Mouse (Mus musculus): ENCODE measurements at regions not wholly inside any gene's neighbourhood (a gene's known extent, or its start where the extent isn't known, plus 50 kb on each side); places are given as distances from the start of the nearest gene placed in this dataset.

DNA sequence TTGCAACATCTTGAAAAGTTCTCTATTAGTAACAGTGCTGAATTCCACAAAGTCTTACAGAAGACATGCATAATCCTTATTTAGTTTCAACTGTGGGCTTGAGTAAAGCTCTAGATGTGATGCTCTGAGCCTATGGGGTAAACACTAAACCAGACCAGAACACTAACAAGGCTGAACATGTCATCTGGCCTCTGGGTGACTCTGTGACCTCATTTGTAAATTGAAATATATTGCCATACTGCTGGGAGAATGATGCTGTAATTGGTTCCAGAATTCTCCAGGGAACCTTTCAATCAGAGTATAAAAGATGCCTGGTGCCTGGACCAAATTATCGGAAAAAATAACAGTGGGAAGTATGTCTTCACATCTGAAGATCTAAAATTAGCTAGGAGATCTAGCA lies 309.9 kb upstream of the Megf9 start:
- no peaks in the 10 kb centered on the region for H3K36me3 ChIP-seq (ENCODE audit: control insufficient read depth, insufficient read depth)
- no peaks in the 10 kb centered on the region for H3K79me2 ChIP-seq (ENCODE audit: control insufficient read depth, insufficient read depth)
- TF ChIP-seq FOSL1 (IDR thresholded peaks at IDR 0.05; ENCODE audit: insufficient read depth, low read length, poor library complexity, severe bottlenecking) (no peak), MAX (IDR thresholded peaks at IDR 0.05) (no peak)
- no peaks in the 10 kb centered on the region for H3K79me3 ChIP-seq (ENCODE audit: low read depth)
- no peak overlapping the region for H3K4me3 ChIP-seq (ENCODE audit: insufficient read depth, poor library complexity, severe bottlenecking)
- no peak overlapping the region for H3ac ChIP-seq (ENCODE audit: control insufficient read depth, insufficient read length, low read depth)
- H3K27me3 ChIP-seq (ENCODE audit: control insufficient read depth, insufficient read depth, insufficient read length) = no peaks in the 10 kb centered on the region

DNA sequence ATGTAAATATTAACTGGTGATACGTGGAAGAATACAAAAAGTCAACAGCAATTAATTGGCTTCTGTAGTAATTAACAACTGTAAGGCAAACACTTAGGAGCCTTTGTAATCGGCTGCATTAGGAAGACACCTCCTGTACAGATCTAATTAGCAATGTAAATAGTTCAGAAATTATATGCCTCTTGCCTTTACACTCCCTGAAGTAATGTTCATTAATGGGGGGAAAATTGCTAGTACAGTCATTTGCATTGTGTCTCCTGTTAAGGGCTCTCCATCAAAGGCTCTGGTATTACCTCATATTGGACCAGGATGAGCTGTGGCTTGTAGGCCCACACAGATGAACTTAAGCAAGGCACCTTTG lies 276.1 kb upstream of the Megf9 start:
- Histone ChIP-seq H3K36me3 (ENCODE audit: control insufficient read depth, insufficient read depth) (no peaks in the 10 kb centered on the region), H3K4me3 (ENCODE audit: insufficient read depth, poor library complexity, severe bottlenecking) (no peak overlapping the region), H3K27me3 (ENCODE audit: control insufficient read depth, insufficient read depth, insufficient read length) (no peaks in the 10 kb centered on the region), H3ac (ENCODE audit: control insufficient read depth, insufficient read length, low read depth) (no peak overlapping the region), H3K79me3 (ENCODE audit: low read depth) (no peaks in the 10 kb centered on the region), H3K79me2 (ENCODE audit: control insufficient read depth, insufficient read depth) (no peaks in the 10 kb centered on the region)
- TF ChIP-seq USF1 (IDR thresholded peaks at IDR 0.05; ENCODE audit: low read depth) = no peak
- TF ChIP-seq CEBPB (IDR thresholded peaks at IDR 0.05; ENCODE audit: low read depth) = no peak
- TF ChIP-seq MYOD1 (IDR thresholded peaks at IDR 0.05; ENCODE audit: control insufficient read depth, insufficient read length, low read depth) = no peak
- TF ChIP-seq FOSL1 (IDR thresholded peaks at IDR 0.05; ENCODE audit: insufficient read depth, low read length, poor library complexity, severe bottlenecking) = no peak
- TF ChIP-seq MAX (IDR thresholded peaks at IDR 0.05) = no peak
- TF ChIP-seq CTCF (IDR thresholded peaks at IDR 0.05; ENCODE audit: control insufficient read depth, insufficient read depth, insufficient read length) = no peak
- no peak for TF ChIP-seq MYOG (IDR thresholded peaks at IDR 0.05; ENCODE audit: control insufficient read depth, extremely low read depth, insufficient read length)

DNA sequence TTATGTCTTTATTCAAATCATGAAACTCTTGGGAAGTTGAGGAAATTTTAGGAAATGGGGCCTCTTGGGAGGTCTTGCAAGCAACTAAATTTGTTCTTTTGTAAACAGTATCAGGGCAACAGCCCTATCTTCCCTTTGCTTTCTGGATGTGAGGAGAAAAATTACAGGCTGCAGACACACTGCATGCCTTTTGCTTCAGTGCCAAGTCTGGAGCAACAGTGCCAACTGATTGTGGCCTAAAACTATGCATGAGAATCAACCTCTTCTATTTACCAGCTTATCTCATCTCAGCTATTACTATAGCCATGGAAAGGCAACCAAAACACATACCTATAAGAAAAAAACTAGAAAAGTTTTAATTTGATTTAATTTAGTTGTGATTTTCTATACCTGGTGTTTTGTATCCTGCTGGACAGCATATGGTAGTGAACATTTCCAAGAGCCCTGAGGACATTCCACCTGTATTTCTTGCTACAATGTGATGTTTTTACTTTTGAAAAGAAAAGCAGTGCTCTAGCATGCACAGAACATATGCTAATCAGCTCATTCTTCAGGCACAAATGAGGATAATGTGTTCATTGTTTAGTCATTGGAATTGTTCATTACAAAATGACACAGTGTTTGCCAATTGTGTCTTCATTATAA lies 275.6 kb upstream of the Megf9 start:
- TF ChIP-seq CTCF (IDR thresholded peaks at IDR 0.05; ENCODE audit: control insufficient read depth, insufficient read depth, insufficient read length) (no peak), CEBPB (IDR thresholded peaks at IDR 0.05; ENCODE audit: low read depth) (no peak), MYOD1 (IDR thresholded peaks at IDR 0.05; ENCODE audit: control insufficient read depth, insufficient read length, low read depth) (no peak), FOSL1 (IDR thresholded peaks at IDR 0.05; ENCODE audit: insufficient read depth, low read length, poor library complexity, severe bottlenecking) (no peak), MYOG (IDR thresholded peaks at IDR 0.05; ENCODE audit: control insufficient read depth, extremely low read depth, insufficient read length) (no peak), MAX (IDR thresholded peaks at IDR 0.05) (no peak), USF1 (IDR thresholded peaks at IDR 0.05; ENCODE audit: low read depth) (no peak)

DNA sequence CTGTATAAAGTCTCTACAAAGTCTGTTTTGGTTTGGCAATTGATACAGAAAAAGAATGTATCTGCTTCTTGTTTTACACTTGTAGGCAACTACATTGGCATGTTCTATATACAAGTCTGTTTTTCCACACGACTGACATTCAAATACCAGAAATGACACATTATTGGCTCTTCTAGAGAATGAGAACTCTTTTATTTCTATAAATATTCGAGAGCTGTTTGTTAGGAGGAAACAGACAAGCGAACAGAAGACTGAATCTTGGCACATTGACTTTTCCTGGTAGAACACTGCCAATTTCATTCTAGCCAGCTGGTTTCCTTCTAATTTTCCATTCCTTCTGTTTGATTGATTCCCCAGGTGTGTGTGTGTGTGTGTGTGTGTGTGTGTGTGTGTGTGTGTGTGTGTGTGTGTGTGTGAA lies 270.1 kb upstream of the Megf9 start:
- no peak for TF ChIP-seq USF1 (IDR thresholded peaks at IDR 0.05; ENCODE audit: low read depth)
- TF ChIP-seq MAX (IDR thresholded peaks at IDR 0.05) = no peak
- no peak for TF ChIP-seq FOSL1 (IDR thresholded peaks at IDR 0.05; ENCODE audit: insufficient read depth, low read length, poor library complexity, severe bottlenecking)
- no peak for TF ChIP-seq MYOG (IDR thresholded peaks at IDR 0.05; ENCODE audit: control insufficient read depth, extremely low read depth, insufficient read length)
- no peak for TF ChIP-seq MYOD1 (IDR thresholded peaks at IDR 0.05; ENCODE audit: control insufficient read depth, insufficient read length, low read depth)
- no peak overlapping the region for H3K4me3 ChIP-seq (ENCODE audit: insufficient read depth, poor library complexity, severe bottlenecking)
- H3K79me3 ChIP-seq (ENCODE audit: low read depth) = no peaks in the 10 kb centered on the region
- no peaks in the 10 kb centered on the region for H3K79me2 ChIP-seq (ENCODE audit: control insufficient read depth, insufficient read depth)
- no peak overlapping the region for H3ac ChIP-seq (ENCODE audit: control insufficient read depth, insufficient read length, low read depth)
- no peaks in the 10 kb centered on the region for H3K36me3 ChIP-seq (ENCODE audit: control insufficient read depth, insufficient read depth)
- H3K27me3 ChIP-seq (ENCODE audit: control insufficient read depth, insufficient read depth, insufficient read length) = no peaks in the 10 kb centered on the region

More for the DNA sequence above, 275.6 kb upstream of the Megf9 start:
- H3K4me3 ChIP-seq (ENCODE audit: insufficient read depth, poor library complexity, severe bottlenecking) = no peak overlapping the region
- no peaks in the 10 kb centered on the region for H3K36me3 ChIP-seq (ENCODE audit: control insufficient read depth, insufficient read depth)
- H3K27me3 ChIP-seq (ENCODE audit: control insufficient read depth, insufficient read depth, insufficient read length) = no peaks in the 10 kb centered on the region
- no peak overlapping the region for H3ac ChIP-seq (ENCODE audit: control insufficient read depth, insufficient read length, low read depth)
- H3K79me3 ChIP-seq (ENCODE audit: low read depth) = no peaks in the 10 kb centered on the region
- H3K79me2 ChIP-seq (ENCODE audit: control insufficient read depth, insufficient read depth) = no peaks in the 10 kb centered on the region

DNA sequence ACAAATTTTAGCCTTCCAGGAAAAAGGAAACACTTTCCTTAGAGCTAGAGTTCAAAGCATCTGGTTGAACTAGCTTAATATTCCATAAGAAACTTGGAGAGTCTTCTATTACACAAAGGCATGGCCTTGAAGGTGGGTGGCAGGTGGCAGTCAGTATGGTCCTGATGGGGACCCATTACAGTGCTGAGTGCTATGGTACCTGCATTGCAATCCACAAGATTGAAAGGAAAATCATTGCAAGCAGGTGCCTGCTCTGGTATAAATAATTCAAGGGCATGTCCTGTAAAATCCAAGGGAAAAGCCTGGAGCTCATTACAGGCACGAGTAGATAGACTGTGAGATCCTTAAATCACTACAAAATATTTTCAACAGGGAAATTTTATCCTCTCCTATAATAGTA lies 263.7 kb upstream of the Megf9 start:
- no peaks in the 10 kb centered on the region for H3K27me3 ChIP-seq (ENCODE audit: control insufficient read depth, insufficient read depth, insufficient read length)
- TF ChIP-seq MAX (IDR thresholded peaks at IDR 0.05) = no peak
- no peaks in the 10 kb centered on the region for H3K79me3 ChIP-seq (ENCODE audit: low read depth)
- no peaks in the 10 kb centered on the region for H3K79me2 ChIP-seq (ENCODE audit: control insufficient read depth, insufficient read depth)
- H3K4me3 ChIP-seq (ENCODE audit: insufficient read depth, poor library complexity, severe bottlenecking) = no peak overlapping the region
- H3ac ChIP-seq (ENCODE audit: control insufficient read depth, insufficient read length, low read depth) = no peak overlapping the region
- no peaks in the 10 kb centered on the region for H3K36me3 ChIP-seq (ENCODE audit: control insufficient read depth, insufficient read depth)

DNA sequence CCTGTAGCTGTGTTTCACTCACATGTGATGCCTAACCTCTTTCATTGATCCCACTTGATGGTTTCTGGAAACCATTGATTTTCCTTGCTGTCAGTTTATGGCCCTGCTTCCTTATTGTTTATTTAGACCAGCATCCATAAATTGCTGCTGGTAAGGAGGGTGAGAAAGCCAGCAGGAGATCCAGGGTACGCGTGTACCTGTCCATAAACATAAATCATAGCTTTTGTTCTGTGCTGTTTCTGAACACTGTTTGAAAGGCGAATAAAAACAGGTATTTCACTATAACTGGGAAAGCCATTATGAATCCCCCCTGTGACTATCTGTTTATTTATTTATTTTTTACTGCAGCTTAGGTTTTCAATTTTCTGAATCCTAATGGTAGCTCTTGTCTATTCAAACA lies 263.1 kb upstream of the Megf9 start:
- TF ChIP-seq MYOG (IDR thresholded peaks at IDR 0.05; ENCODE audit: control insufficient read depth, extremely low read depth, insufficient read length) (no peak), FOSL1 (IDR thresholded peaks at IDR 0.05; ENCODE audit: insufficient read depth, low read length, poor library complexity, severe bottlenecking) (no peak), CEBPB (IDR thresholded peaks at IDR 0.05; ENCODE audit: low read depth) (no peak), MYOD1 (IDR thresholded peaks at IDR 0.05; ENCODE audit: control insufficient read depth, insufficient read length, low read depth) (no peak), CTCF (IDR thresholded peaks at IDR 0.05; ENCODE audit: control insufficient read depth, insufficient read depth, insufficient read length) (no peak), MAX (IDR thresholded peaks at IDR 0.05) (no peak), USF1 (IDR thresholded peaks at IDR 0.05; ENCODE audit: low read depth) (no peak)
- Histone ChIP-seq H3K4me3 (ENCODE audit: insufficient read depth, poor library complexity, severe bottlenecking) (no peak overlapping the region), H3K27me3 (ENCODE audit: control insufficient read depth, insufficient read depth, insufficient read length) (no peaks in the 10 kb centered on the region), H3K79me3 (ENCODE audit: low read depth) (no peaks in the 10 kb centered on the region), H3K36me3 (ENCODE audit: control insufficient read depth, insufficient read depth) (no peaks in the 10 kb centered on the region), H3ac (ENCODE audit: control insufficient read depth, insufficient read length, low read depth) (no peak overlapping the region), H3K79me2 (ENCODE audit: control insufficient read depth, insufficient read depth) (no peaks in the 10 kb centered on the region)
